Mouse (Mus musculus) layer of hippocampus, adult 9-11 months (tissue): ENCODE measurements at regions not wholly inside any gene's neighbourhood (a gene's known extent, or its start where the extent isn't known, plus 50 kb on each side); places are given as distances from the start of the nearest gene placed in this dataset.

Source experiments
- DNase-seq: peaks from one replicate; pipeline ENCODE4 v3.0.0; 2022

GRCm38 (mm10) chr9:115361191-115361590 lies 51.0 kb upstream of the Stt3b start:
- no peak for DNase-seq

GRCm38 (mm10) chr9:115361881-115362280 lies 51.7 kb upstream of the Stt3b start:
- no peak for DNase-seq

GRCm38 (mm10) chr9:115362486-115362885 lies 52.3 kb upstream of the Stt3b start:
- no peak for DNase-seq

- no peak for DNase-seq
Observed at GRCm38 (mm10) chr9:115364919-115365861, 55.0 kb upstream of the Stt3b start.

- DNase-seq, result no peak
Observed at GRCm38 (mm10) chr9:115367808-115368207, 57.6 kb upstream of the Stt3b start.

- no peak for DNase-seq
Observed at GRCm38 (mm10) chr9:115380276-115380675, 70.1 kb upstream of the Stt3b start.

- no peak for DNase-seq
Observed at GRCm38 (mm10) chr9:115382824-115383475, 72.7 kb upstream of the Stt3b start.

GRCm38 (mm10) chr9:115383935-115384334 lies 73.7 kb upstream of the Stt3b start:
- no peak for DNase-seq

- DNase-seq, result no peak
Observed at GRCm38 (mm10) chr9:115384345-115384744, 74.1 kb upstream of the Stt3b start.

- DNase-seq, result no peak
Observed at GRCm38 (mm10) chr9:115387471-115388360, 77.5 kb upstream of the Stt3b start.

- DNase-seq, result no peak
Observed at GRCm38 (mm10) chr9:115388361-115388759, 78.1 kb upstream of the Stt3b start.

GRCm38 (mm10) chr9:115389082-115389481 lies 78.9 kb upstream of the Stt3b start:
- no peak for DNase-seq

GRCm38 (mm10) chr9:115390880-115391281 lies 80.7 kb upstream of the Stt3b start:
- DNase-seq, result peak; percentile 22

GRCm38 (mm10) chr9:115395511-115395910 lies 85.3 kb upstream of the Stt3b start:
- DNase-seq, result no peak

- DNase-seq, result no peak
Observed at GRCm38 (mm10) chr9:115400461-115400860, 90.2 kb upstream of the Stt3b start.

GRCm38 (mm10) chr9:115401405-115402151 lies 91.4 kb upstream of the Stt3b start:
- no peak for DNase-seq

- DNase-seq, result peak; percentile 13
Observed at GRCm38 (mm10) chr9:115402661-115403060, 92.4 kb upstream of the Stt3b start.

- no peak for DNase-seq
Observed at GRCm38 (mm10) chr9:115403354-115403968, 93.2 kb upstream of the Stt3b start.

GRCm38 (mm10) chr9:115407901-115408470 lies 97.8 kb upstream of the Stt3b start:
- DNase-seq, result no peak

GRCm38 (mm10) chr9:115408886-115409285 lies 98.7 kb upstream of the Stt3b start:
- DNase-seq, result no peak

- no peak for DNase-seq
Observed at GRCm38 (mm10) chr9:115414190-115414589, 104.0 kb upstream of the Stt3b start.
